Mouse (Mus musculus): Measurements from ENCODE around the gene Smarca2.

Smarca2 gene

DNA sequence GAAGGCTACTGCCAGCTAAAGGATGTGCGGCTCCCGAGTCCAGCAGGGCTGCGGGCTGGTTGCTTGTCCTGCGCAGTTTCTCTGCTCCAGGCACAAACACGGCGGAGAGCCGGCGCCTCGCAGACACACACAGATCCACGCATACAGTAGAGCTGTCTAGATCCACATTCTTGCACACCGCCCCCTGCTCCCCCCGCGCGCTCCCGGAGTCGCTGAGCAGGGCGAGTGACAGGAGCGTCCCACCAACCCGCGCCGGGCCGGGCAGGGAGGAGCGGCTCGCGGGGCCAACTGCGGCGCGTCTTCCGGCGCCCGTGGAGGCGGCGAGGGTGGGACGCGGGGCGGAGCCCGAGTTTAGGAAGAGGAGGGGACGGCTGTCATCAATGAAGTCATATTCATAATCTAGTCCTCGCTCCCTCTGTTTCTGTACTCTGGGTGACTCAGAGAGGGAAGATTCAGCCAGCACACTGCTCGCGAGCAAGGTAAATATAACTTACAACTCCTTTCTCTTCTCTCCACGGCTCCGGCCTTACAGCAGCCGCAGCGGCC is at the start of gene Smarca2:
Gene Smarca2, plus strand, starts transcription at position 296 of the 546 bp plus-strand sequence.
- DNase-seq (ENCODE audit: low read depth, low spot score) = peak; percentile 94

- no peak for DNase-seq (ENCODE audit: low read depth, low spot score)
These were observed 40.0 kb upstream of the Smarca2 start for GRCm38 (mm10) chr19:26564850-26565249.

GRCm38 (mm10) chr19:26566109-26566508 is 38.7 kb upstream of the Smarca2 start:
- no peak for DNase-seq (ENCODE audit: low read depth, low spot score)

DNA sequence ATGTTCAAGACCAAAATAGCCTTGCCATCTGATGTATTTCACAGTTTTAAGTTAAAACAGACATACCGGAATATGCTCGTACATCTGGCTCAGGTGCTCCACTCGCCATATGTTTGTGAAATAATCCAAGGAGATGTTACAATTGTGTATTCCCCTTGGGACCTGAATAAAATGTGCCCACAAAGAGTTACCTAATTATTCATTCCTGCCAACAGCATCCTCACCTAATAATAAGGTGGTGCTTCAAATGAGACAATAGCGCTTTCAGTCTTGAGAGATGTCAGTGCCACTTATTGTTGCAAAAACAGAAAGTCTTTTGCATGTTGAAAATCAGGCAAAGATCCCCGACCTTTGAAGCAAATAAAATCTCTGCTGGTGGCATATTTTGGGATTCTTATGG is 36.6 kb upstream of the Smarca2 start:
- no peak for DNase-seq (ENCODE audit: low read depth, low spot score)

- no peak for DNase-seq (ENCODE audit: low read depth, low spot score)
These were observed 35.9 kb upstream of the Smarca2 start for GRCm38 (mm10) chr19:26568941-26569340.

GRCm38 (mm10) chr19:26569461-26569860 is 35.4 kb upstream of the Smarca2 start:
- no peak for DNase-seq (ENCODE audit: low read depth, low spot score)

- DNase-seq (ENCODE audit: low read depth, low spot score) = no peak
These were observed 25.2 kb upstream of the Smarca2 start for GRCm38 (mm10) chr19:26579645-26580044.

DNA sequence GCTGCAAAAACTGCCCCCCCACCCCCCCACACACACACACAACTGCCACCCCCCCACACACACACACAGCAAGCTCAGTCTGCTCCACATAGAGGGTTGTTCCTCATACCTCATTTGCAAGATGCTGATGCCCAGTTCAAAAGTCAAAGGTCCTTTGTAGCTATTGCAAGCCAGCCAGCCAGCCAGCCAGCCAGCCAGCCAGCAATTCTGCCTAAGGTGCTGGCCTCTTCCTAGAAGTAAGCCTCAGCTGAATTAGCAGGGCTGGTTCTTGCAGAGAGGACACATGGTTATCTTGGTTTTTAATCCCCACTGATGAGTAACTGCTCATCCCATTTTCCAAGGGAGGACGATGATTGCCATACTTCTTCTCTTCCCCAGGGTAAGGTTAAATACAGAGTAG is 24.8 kb upstream of the Smarca2 start:
- no peak for DNase-seq (ENCODE audit: low read depth, low spot score)

DNA sequence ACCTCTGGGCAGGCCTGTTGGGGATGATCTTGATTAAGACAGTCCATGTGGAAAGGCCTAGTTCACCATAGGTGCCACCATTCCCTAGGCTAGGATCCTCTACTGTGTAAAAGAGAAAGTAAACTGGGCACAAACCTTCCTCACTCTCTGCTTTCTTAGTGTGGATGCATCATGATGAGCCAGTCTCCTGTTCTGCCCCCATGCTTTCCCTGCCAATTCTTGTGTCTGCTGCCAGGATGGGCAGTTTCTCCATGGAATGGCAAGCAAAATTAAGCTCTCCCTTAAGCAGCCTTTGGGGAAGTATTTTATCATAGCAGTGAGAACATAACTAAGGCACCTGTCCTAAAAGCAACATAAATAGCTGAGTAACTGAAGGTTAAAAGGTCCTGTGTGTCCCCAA is 10.2 kb upstream of the Smarca2 start:
- DNase-seq (ENCODE audit: low read depth, low spot score) = no peak

DNA sequence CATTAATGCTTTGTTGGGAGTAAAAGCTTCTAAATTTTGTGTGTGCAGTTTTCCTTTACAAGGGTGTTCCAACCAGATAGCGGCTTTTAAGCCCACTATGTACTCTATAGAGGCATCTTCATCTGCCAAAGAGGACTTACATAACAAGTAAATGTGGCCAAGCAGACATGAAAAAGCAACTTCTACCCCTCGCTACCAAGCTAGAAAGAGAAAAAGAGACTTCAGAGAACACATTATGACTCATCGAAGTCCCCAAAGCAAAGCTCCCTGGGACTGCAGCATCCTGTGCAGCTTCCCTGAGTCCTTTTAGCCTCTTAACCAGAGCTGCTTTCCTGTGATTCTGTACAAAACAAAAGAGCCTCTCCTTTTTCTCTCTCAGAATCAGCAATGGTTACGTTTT is 3.4 kb upstream of the Smarca2 start:
- no peak for DNase-seq (ENCODE audit: low read depth, low spot score)

- no peak for DNase-seq (ENCODE audit: low read depth, low spot score)
These were observed 1.5 kb upstream of the Smarca2 start for GRCm38 (mm10) chr19:26603296-26603860.

GRCm38 (mm10) chr19:26603906-26604754 is 720 bp upstream of the Smarca2 start:
- DNase-seq (ENCODE audit: low read depth, low spot score) = no peak

DNA sequence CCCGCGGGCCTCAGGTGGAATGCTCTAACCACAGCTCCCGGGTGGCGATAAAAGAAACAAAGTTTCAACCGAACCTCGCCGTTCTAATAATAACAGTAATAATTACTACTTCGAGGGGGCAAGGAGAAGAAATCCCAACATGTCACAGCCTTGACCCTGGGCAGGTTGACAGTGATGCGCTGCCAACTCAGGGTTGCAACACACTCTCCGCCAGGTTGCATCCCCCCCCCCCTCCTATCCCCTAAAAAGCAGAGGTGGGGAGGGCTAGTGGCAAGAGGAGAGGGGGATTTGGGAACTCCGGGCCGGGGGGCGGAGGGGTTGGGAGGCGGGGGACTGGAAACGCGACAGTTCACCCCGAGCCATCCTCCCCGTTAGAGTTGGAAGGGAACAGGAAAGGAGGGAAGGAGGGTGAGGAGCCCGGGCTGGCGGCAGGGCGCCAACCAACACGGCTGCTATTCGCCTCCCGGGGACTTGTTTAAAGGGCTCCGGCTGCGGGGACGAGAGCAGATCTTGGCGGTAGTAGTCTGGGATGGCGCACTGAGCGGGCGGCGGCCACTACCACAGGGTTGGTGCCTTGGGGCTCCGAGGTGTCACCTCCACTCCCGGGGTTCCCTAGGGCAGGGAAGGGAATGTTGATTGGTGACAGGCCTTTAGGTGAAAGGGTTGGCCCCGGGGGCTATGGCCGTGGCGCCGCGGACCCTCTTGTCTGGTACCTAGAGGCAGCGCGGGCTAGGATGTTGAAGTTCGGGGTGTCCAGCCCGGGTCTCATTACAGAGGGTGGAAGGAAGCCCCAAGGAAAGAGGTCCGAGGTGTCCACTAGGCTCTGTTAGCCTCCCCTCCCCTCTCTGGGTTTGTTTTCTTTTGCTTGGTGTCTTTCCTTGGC is 829 bp downstream of the Smarca2 start:
- no peak for DNase-seq (ENCODE audit: low read depth, low spot score)

- DNase-seq (ENCODE audit: low read depth, low spot score) = no peak
These were observed 1.7 kb downstream of the Smarca2 start for GRCm38 (mm10) chr19:26606321-26607155.

- no peak for DNase-seq (ENCODE audit: low read depth, low spot score)
These were observed 2.3 kb downstream of the Smarca2 start for GRCm38 (mm10) chr19:26607156-26607536.

- no peak for DNase-seq (ENCODE audit: low read depth, low spot score)
These were observed 2.9 kb downstream of the Smarca2 start for GRCm38 (mm10) chr19:26607551-26608433.

- no peak for DNase-seq (ENCODE audit: low read depth, low spot score)
These were observed 3.6 kb downstream of the Smarca2 start for GRCm38 (mm10) chr19:26608434-26608812.

- DNase-seq (ENCODE audit: low read depth, low spot score) = no peak
These were observed 4.8 kb downstream of the Smarca2 start for GRCm38 (mm10) chr19:26609637-26610036.

DNA sequence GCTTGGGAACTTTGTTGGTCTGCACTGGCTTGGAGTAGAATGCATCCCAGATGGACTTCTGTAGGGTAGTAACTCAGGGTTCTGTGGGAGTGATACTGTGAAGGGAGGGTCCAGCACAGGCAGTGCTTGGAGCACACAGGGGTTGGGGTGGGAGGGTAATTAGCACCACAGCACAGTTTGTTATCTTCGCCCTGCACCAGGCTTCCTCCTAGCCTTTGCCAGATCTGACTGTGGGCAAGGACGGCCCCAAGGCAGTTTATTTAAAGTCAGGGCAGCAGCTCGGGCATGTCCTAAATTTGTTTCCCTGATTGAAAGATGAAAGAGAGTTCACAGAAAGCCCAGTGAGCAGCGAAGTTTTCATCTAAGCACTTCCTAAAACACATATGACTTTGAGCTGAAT is 8.1 kb downstream of the Smarca2 start:
- no peak for DNase-seq (ENCODE audit: low read depth, low spot score)

DNA sequence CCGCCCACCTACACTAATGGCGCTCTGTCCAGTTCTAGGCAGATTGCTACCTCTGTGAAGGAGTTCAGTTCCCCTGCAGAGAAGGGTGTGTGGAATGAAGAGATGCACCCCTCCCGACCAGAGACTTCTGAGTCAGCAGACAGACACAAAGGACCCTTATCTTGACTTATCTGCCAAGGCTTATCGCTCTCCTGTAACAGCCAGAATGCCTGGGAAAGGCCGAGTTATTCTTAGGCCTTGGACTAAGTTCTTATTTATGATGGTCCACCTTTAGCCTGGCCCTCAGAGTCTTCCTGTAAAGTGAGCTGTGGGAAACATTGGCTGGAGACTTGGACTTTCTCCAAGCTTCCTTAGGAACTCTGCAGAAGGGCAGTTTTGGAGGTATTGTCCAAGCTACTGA is 8.8 kb downstream of the Smarca2 start:
- DNase-seq (ENCODE audit: low read depth, low spot score) = no peak

All from brain, embryonic 18.5 days (tissue).